Mouse (Mus musculus) natural killer cell, adult 2 months (primary cell): Measurements from ENCODE around the gene Slc6a9.
A peak's percentile ranks its signal among the peaks of the same experiment; 100 is the strongest.

Source experiments
- DNase-seq, 2 experiments: peaks; one replicate each; pipeline ENCODE4 v3.0.0; 2022; ENCODE audit warnings: low spot score in 2 of 2

Gene Slc6a9

GRCm38 (mm10) chr4:117840821-117841220 is 6.5 kb downstream of the Slc6a9 start:
- DNase-seq = no peak

- DNase-seq = no peak
Observed at GRCm38 (mm10) chr4:117841566-117841965, 7.3 kb downstream of the Slc6a9 start.

GRCm38 (mm10) chr4:117843101-117843500 is 8.8 kb downstream of the Slc6a9 start:
- DNase-seq = no peak

- no peak for DNase-seq
Observed at GRCm38 (mm10) chr4:117844467-117844866, 10.2 kb downstream of the Slc6a9 start.

GRCm38 (mm10) chr4:117845316-117845715 is 11.0 kb downstream of the Slc6a9 start:
- DNase-seq = no peak

- no peak for DNase-seq
Observed at GRCm38 (mm10) chr4:117846261-117846660, 12.0 kb downstream of the Slc6a9 start.

GRCm38 (mm10) chr4:117847011-117847410 is 12.7 kb downstream of the Slc6a9 start:
- DNase-seq = no peak

GRCm38 (mm10) chr4:117849063-117849462 is 14.8 kb downstream of the Slc6a9 start:
- DNase-seq = no peak

GRCm38 (mm10) chr4:117849506-117849905 is 15.2 kb downstream of the Slc6a9 start:
- no peak for DNase-seq

GRCm38 (mm10) chr4:117850176-117850575 is 15.9 kb downstream of the Slc6a9 start:
- DNase-seq = no peak

- DNase-seq = no peak
Observed at GRCm38 (mm10) chr4:117850871-117851270, 16.6 kb downstream of the Slc6a9 start.

GRCm38 (mm10) chr4:117852152-117852868 is 18.0 kb downstream of the Slc6a9 start:
- DNase-seq = no peak

- DNase-seq = no peak
Observed at GRCm38 (mm10) chr4:117855146-117855545, 20.8 kb downstream of the Slc6a9 start.

GRCm38 (mm10) chr4:117858794-117859193 is 24.5 kb downstream of the Slc6a9 start:
- peak in 1 of 2 experiments; percentile 31 for DNase-seq

GRCm38 (mm10) chr4:117860570-117860969 is 26.3 kb downstream of the Slc6a9 start:
- DNase-seq = no peak

GRCm38 (mm10) chr4:117862823-117863222 is 28.5 kb downstream of the Slc6a9 start:
- no peak for DNase-seq

- DNase-seq = no peak
Observed at GRCm38 (mm10) chr4:117866083-117866482, 31.8 kb downstream of the Slc6a9 start.

- no peak for DNase-seq
Observed at GRCm38 (mm10) chr4:117867000-117867399, 32.7 kb downstream of the Slc6a9 start.

- peak in 1 of 2 experiments; percentile 43 for DNase-seq
Observed at GRCm38 (mm10) chr4:117867823-117868222, 33.5 kb downstream of the Slc6a9 start.

- DNase-seq = no peak
Observed at GRCm38 (mm10) chr4:117869317-117869716, 35.0 kb downstream of the Slc6a9 start.

- DNase-seq = no peak
Observed at GRCm38 (mm10) chr4:117870437-117870836, 36.1 kb downstream of the Slc6a9 start.

- DNase-seq = no peak
Observed at GRCm38 (mm10) chr4:117871787-117872186, 37.5 kb downstream of the Slc6a9 start.

GRCm38 (mm10) chr4:117872471-117872886 is 38.2 kb downstream of the Slc6a9 start, which contains the start of gene Ccdc24:
Gene Ccdc24 (minus strand): TSS chr4:117872557.
- no peak for DNase-seq

- DNase-seq = no peak
Observed at GRCm38 (mm10) chr4:117873615-117874014, 39.3 kb downstream of the Slc6a9 start.
